Comparison of ENCODE assay signal across 17 mouse cellular contexts in genomic region chr12:30049818-30050217, GRCm38 (mm10).
DNase-seq lines count a peak whose midpoint lies in the region; ATAC-seq and TF ChIP-seq lines count a peak whose summit lies in the region.
"Had no signal": no experiment of that assay in that cellular context is flagged by ENCODE, and none has a peak within 500 bp of the region (broad histone marks: within the 10 kb centered on the region; RNA-seq: fewer than 3 reads in every experiment).

No protein-coding gene starts in this region.

- no peaks in the 10 kb centered on the region for H3K9me3 ChIP-seq in midbrain, embryonic 11.5 days (ENCODE audit: control insufficient read depth, low read length)
- no peaks in the 10 kb centered on the region for H3K9me3 ChIP-seq in midbrain, postnatal 0 days (ENCODE audit: low read length)
- H3K9me3 ChIP-seq: hindbrain, embryonic 12.5 days; kidney, embryonic 15.5 days; limb, embryonic 12.5 days; liver, embryonic 15.5 days; midbrain, embryonic 15.5 days had no signal

- H3K4me3 ChIP-seq in midbrain, embryonic 11.5 days (ENCODE audit: low read depth, low read length) = no peak overlapping the region
- no peak overlapping the region for H3K4me3 ChIP-seq in midbrain, postnatal 0 days (ENCODE audit: low read depth, low read length)
- H3K4me3 ChIP-seq: hindbrain, embryonic 12.5 days; kidney, embryonic 15.5 days; limb, embryonic 12.5 days; liver, embryonic 15.5 days; midbrain, embryonic 15.5 days had no signal

- H3K27ac ChIP-seq in midbrain, embryonic 11.5 days (ENCODE audit: low read depth, low read length) = no peak overlapping the region
- no peak overlapping the region for H3K27ac ChIP-seq in midbrain, postnatal 0 days (ENCODE audit: low read depth, low read length)
- H3K27ac ChIP-seq: hindbrain, embryonic 12.5 days; kidney, embryonic 15.5 days; limb, embryonic 12.5 days; liver, embryonic 15.5 days; midbrain, embryonic 15.5 days had no signal

- H3K27me3 ChIP-seq in midbrain, embryonic 11.5 days (ENCODE audit: control insufficient read depth, insufficient read depth, low read length) = no peaks in the 10 kb centered on the region
- peaks cover 6% of the 10 kb centered on the region; the same call in 1 of the 2 replicates for H3K27me3 ChIP-seq in midbrain, postnatal 0 days (ENCODE audit: insufficient read depth, low read length)
- H3K27me3 ChIP-seq: kidney, embryonic 15.5 days; liver, embryonic 15.5 days had no signal

- no peak for TF ChIP-seq CTCF in midbrain, postnatal 0 days (IDR thresholded peaks at IDR 0.05)

- intact Hi-C loops in heart, postnatal 10 days (cut with DNase I) = loop anchor here (1.0 to 10.0 kb wide), 5 partner anchors 78 to 845 kb away; no protein-coding TSS in a partner anchor

- ATAC-seq in midbrain, embryonic 11.5 days (ENCODE audit: low FRiP score) = no peak
- ATAC-seq in midbrain, postnatal 0 days (ENCODE audit: low FRiP score) = no peak

- no peaks in the 10 kb centered on the region for H3K36me3 ChIP-seq in midbrain, embryonic 11.5 days (ENCODE audit: control insufficient read depth, insufficient read depth, low read length)
- H3K36me3 ChIP-seq in midbrain, postnatal 0 days (ENCODE audit: insufficient read depth, low read length) = no peaks in the 10 kb centered on the region
- H3K36me3 ChIP-seq: G1E; hindbrain, embryonic 12.5 days; kidney, embryonic 15.5 days; limb, embryonic 12.5 days; liver, embryonic 15.5 days; midbrain, embryonic 15.5 days had no signal

- DNase-seq in heart, adult 11 months = peak; percentile 16
- DNase-seq in heart, postnatal 10 days = no peak
- DNase-seq in midbrain, embryonic 11.5 days (ENCODE audit: low spot score, missing footprints) = peak; percentile 60
- DNase-seq in midbrain, postnatal 0 days (ENCODE audit: low spot score) = no peak
- DNase-seq in brain, adult 2 months (ENCODE audit: low read depth, low spot score) = peak; percentile 20
- no peak for DNase-seq in yolk sac, embryonic 10.5 days (ENCODE audit: low spot score)
- DNase-seq in right cerebral cortex, postnatal 36 days (ENCODE audit: low spot score in 2 of 2) = no peak
- DNase-seq: adrenal gland, adult 8-10 months; spleen, adult 18-20 months; thymus, postnatal 36 days had no signal

- H3K4me2 ChIP-seq in midbrain, embryonic 11.5 days = no peak overlapping the region
- H3K4me2 ChIP-seq in midbrain, postnatal 0 days (ENCODE audit: low read depth, low read length, poor library complexity, severe bottlenecking) = no peak overlapping the region
- H3K4me2 ChIP-seq: hindbrain, embryonic 12.5 days; kidney, embryonic 15.5 days; limb, embryonic 12.5 days; liver, embryonic 15.5 days; lung, embryonic 14.5 days; midbrain, embryonic 15.5 days had no signal

- H3K9ac ChIP-seq in midbrain, embryonic 11.5 days (ENCODE audit: low read length) = no peak overlapping the region
- no peak overlapping the region for H3K9ac ChIP-seq in midbrain, postnatal 0 days (replicated peaks; ENCODE audit: low read length, poor library complexity, severe bottlenecking)
- H3K9ac ChIP-seq: hindbrain, embryonic 12.5 days; kidney, embryonic 15.5 days; limb, embryonic 12.5 days; liver, embryonic 15.5 days; lung, embryonic 14.5 days; midbrain, embryonic 15.5 days had no signal

- no peaks in the 10 kb centered on the region for H3K4me1 ChIP-seq in midbrain, embryonic 11.5 days (ENCODE audit: control insufficient read depth, insufficient read depth, low read length)
- no peaks in the 10 kb centered on the region for H3K4me1 ChIP-seq in midbrain, postnatal 0 days (ENCODE audit: insufficient read depth, low read length)
- H3K4me1 ChIP-seq: hindbrain, embryonic 12.5 days; kidney, embryonic 15.5 days; limb, embryonic 12.5 days; liver, embryonic 15.5 days; midbrain, embryonic 15.5 days had no signal

- 85% methylated on average over 9 of the region's 9 CpGs for WGBS in midbrain, embryonic 11.5 days
- 78% methylated on average over 9 of the region's 9 CpGs for WGBS in midbrain, postnatal 0 days

Comparison
In these comparisons a context has a peak if more than half of its experiments do, and no peak if none do; other contexts are left out.
1. DNase-seq: peak in heart, adult 11 months (single experiment), midbrain, embryonic 11.5 days (single experiment) and brain, adult 2 months (single experiment); none in heart, postnatal 10 days (0 of 2), midbrain, postnatal 0 days (single experiment), yolk sac, embryonic 10.5 days (single experiment) and right cerebral cortex, postnatal 36 days (0 of 2).